Mouse (Mus musculus) CD4-positive, CD25-positive, alpha-beta regulatory T cell (primary cell): ENCODE measurements around the gene Dusp22. TPM values are rescaled to one million over a fixed set of nuclear protein-coding genes. Genes with fewer than 3 reads are reported as not detected.

Experiments
- polyA plus RNA-seq: library from polyadenylated mRNA; unstranded; fragments of 100-300 nt; shearing (Covaris generic); gene quantifications from one replicate; pipeline ENCODE4 v1.2.1, GENCODE M21; 2017

Gene Dusp22
- polyA plus RNA-seq, result 10.2 TPM

DNA sequence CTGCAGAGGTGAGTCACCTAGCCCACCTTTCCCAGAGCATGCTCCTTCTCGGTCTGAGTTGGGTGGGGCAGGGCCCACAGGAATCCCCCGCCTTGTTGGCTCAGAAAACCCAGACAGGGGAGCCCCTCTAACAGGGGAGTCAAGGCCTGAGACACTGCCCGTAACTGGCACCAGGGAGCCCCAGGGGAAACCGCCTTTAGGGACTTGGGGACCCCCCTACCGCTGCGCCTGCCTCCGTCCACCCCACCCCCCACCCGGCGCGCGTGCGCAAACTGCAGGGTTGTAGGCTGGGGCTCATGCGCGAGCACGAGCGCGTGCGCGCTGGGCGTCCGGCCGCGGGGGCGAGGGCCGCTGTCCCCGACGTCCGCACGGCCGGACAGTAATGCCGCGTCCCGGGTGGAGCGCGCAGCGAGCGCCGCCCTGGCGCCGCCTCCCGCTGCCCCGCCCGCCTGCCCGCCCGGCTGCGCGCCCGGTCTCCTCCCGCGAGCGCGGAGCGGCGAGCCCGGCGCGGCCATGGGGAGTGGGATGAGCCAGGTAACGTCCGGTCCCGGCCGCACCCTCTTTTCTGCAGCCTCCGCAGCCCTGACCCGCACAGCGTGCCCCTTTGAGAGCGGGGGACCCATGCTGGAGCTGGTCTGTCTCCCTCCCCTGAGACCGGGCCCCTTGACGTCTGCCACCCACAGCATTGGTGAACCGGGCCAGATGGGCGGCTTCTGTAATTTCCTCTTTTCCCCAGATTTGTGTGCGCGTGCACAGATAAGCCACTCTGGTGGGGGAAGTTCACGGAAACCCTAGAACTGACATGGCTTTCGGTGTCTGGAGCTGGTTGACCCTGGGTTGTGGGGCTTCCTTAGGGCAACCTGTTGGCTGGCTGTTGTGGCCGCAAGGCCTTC is at the start of gene Dusp22:
Dusp22 (plus strand) TSS at position 387 of the 893 bp plus-strand sequence.

GRCm38 (mm10) chr13:30749021-30749556 is 89.3 kb downstream of the Dusp22 start, which contains the start of gene Irf4:
Gene Irf4, plus strand, starts transcription at chr13:30749226.

Other genes with a start within 250 kb of the Dusp22 start
- gene Uqcrfs1, start 114.6 kb upstream of the Dusp22 start, polyA plus RNA-seq, result 131 TPM
- 18.9 TPM for gene Irf4, start 89.2 kb downstream of the Dusp22 start, polyA plus RNA-seq